Comparison of ENCODE assay signal across 8 mouse cellular contexts in the genomic region with DNA sequence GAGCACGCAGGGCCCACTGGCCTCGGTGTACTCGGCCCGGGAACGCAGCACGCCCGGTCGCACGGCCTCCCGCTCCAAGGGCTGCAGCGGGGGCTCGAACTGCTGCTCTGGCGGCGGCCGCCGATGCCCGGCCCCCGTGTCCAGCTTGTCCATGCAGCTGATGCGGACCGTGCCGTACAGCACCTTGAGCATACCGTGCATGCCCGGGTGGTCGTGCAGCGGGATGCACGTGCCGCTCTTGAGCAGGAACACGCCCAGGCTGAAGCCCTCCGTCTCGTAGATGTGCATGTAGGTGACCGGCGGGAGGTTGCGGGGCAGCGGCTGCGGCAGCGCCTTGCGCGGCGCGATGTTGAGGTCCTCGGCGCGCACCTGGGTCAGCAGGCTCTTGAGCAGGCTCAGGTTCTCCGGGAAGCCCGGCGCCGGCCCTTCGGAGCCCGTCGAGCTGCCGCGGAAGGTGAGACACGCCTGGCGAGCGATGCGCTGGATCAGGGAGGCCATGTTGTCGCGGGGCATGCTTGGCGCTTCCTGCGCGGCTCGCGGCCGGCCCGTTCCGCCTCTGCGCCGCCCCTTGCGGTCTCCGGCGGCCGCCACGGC. TPM values are rescaled to one million over a fixed set of nuclear protein-coding genes. Genes with fewer than 3 reads are reported as not detected.
DNase-seq lines count a peak whose midpoint lies in the region; ATAC-seq and TF ChIP-seq lines count a peak whose summit lies in the region.

No protein-coding gene starts in this region.

- H3K9ac ChIP-seq in MEL (ENCODE audit: control insufficient read depth, low read depth, low read length, poor library complexity, severe bottlenecking) = peak overlapping the region; percentile 85
- peak overlapping the region; percentile 95 for H3K9ac ChIP-seq in embryonic facial prominence, embryonic 15.5 days
- peak overlapping the region; percentile 85 for H3K9ac ChIP-seq in hindbrain, embryonic 14.5 days
- H3K9ac ChIP-seq in limb, embryonic 15.5 days = peak overlapping the region; percentile 93
- H3K9ac ChIP-seq in midbrain, embryonic 16.5 days (ENCODE audit: low read depth, low read length) = peak overlapping the region; percentile 93

- TF ChIP-seq POLR2A in MEL (IDR thresholded peaks at IDR 0.05; ENCODE audit: control insufficient read depth in 1 of 2, insufficient read depth in 1 of 2, low read depth in 1 of 2, low read length in 2 of 2, poor library complexity in 1 of 2) = no peak

- peaks cover 6 to 15% of the 10 kb centered on the region in 2 experiments; a peak in 3 of 4 replicates for H3K4me1 ChIP-seq in MEL (ENCODE audit: control insufficient read depth in 1 of 2, insufficient read depth in 2 of 2, low read length in 2 of 2)
- H3K4me1 ChIP-seq in embryonic facial prominence, embryonic 15.5 days = peaks cover 22% of the 10 kb centered on the region
- peaks cover 26% of the 10 kb centered on the region for H3K4me1 ChIP-seq in hindbrain, embryonic 14.5 days (replicated peaks; ENCODE audit: control insufficient read depth, insufficient read depth, low read length)
- peaks cover 26% of the 10 kb centered on the region for H3K4me1 ChIP-seq in limb, embryonic 15.5 days
- peaks cover 34% of the 10 kb centered on the region for H3K4me1 ChIP-seq in midbrain, embryonic 16.5 days (ENCODE audit: control insufficient read depth, insufficient read depth, low read length)

- TF ChIP-seq EP300 in MEL (IDR thresholded peaks at IDR 0.05; ENCODE audit: low read depth in 1 of 2, low read length in 2 of 2) = no peak

- ATAC-seq in embryonic facial prominence, embryonic 15.5 days (ENCODE audit: insufficient number of reproducible peaks, low FRiP score, low TSS enrichment, low read depth) = peak; percentile 80
- peak; percentile 83 for ATAC-seq in hindbrain, embryonic 14.5 days (ENCODE audit: low FRiP score)
- ATAC-seq in limb, embryonic 15.5 days (ENCODE audit: insufficient number of reproducible peaks, low FRiP score, low TSS enrichment, low read depth) = peak; percentile 64
- peak; percentile 81 for ATAC-seq in midbrain, embryonic 16.5 days

- no peaks in the 10 kb centered on the region for H3K27me3 ChIP-seq in MEL (ENCODE audit: control insufficient read depth in 1 of 2, insufficient read depth in 2 of 2, low read length in 2 of 2)
- H3K27me3 ChIP-seq in embryonic facial prominence, embryonic 15.5 days = no peaks in the 10 kb centered on the region
- 0 out of 2 replicates have a peak, but pooled peaks cover 2% of the 10 kb centered on the region for H3K27me3 ChIP-seq in hindbrain, embryonic 14.5 days (ENCODE audit: control insufficient read depth, insufficient read depth, low read length)
- no peaks in the 10 kb centered on the region for H3K27me3 ChIP-seq in limb, embryonic 15.5 days
- H3K27me3 ChIP-seq in midbrain, embryonic 16.5 days (ENCODE audit: control insufficient read depth, insufficient read depth, low read depth, low read length) = no peaks in the 10 kb centered on the region

- H3K27ac ChIP-seq in MEL (ENCODE audit: control insufficient read depth, low read depth, low read length) = peak overlapping the region; percentile 99
- peak overlapping the region; percentile 96 for H3K27ac ChIP-seq in embryonic facial prominence, embryonic 15.5 days (replicated peaks)
- peak overlapping the region; percentile 97 for H3K27ac ChIP-seq in hindbrain, embryonic 14.5 days
- peak overlapping the region; percentile 93 for H3K27ac ChIP-seq in limb, embryonic 15.5 days
- peak overlapping the region; percentile 89 for H3K27ac ChIP-seq in midbrain, embryonic 16.5 days (ENCODE audit: low read length)

- 0 out of 6 replicates have a peak, but pooled peaks of 1 of the 3 experiments have one; percentile 0 for TF ChIP-seq CTCF in MEL (IDR thresholded peaks at IDR 0.05 in 2 of 3, conservative IDR thresholded peaks at IDR 0.05 in 1 of 3; ENCODE audit: control insufficient read depth in 1 of 3, insufficient read depth in 1 of 3, low read depth in 2 of 3, low read length in 3 of 3, poor library complexity in 1 of 3, severe bottlenecking in 1 of 3)

- TF ChIP-seq RAD21 in MEL (IDR thresholded peaks at IDR 0.05; ENCODE audit: low read depth, low read length) = no peak

- under 1% methylated on average over 73 of the region's 73 CpGs for whole genome bisulfite sequencing in embryonic facial prominence, embryonic 15.5 days
- WGBS in hindbrain, embryonic 14.5 days = under 1% methylated on average over 73 of the region's 73 CpGs
- WGBS in limb, embryonic 15.5 days = under 1% methylated on average over 50 of the region's 73 CpGs
- WGBS in midbrain, embryonic 16.5 days = under 1% methylated on average over 70 of the region's 73 CpGs

- DNase-seq in cerebellum, adult 9-11 months = peak; percentile 76
- DNase-seq in cerebellum, adult 8-10 months = no peak
- peak; percentile 62 for DNase-seq in MEL (ENCODE audit: low read depth, low spot score)
- no peak for DNase-seq in hindbrain, embryonic 14.5 days (ENCODE audit: low spot score)
- peak; percentile 73 for DNase-seq in testis, postnatal 10 days (ENCODE audit: low spot score)

- peaks cover 0 to 23% of the 10 kb centered on the region in 2 experiments; a peak in 3 of 4 replicates for H3K36me3 ChIP-seq in MEL (ENCODE audit: control insufficient read depth in 1 of 2, insufficient read depth in 2 of 2, low read length in 2 of 2)
- H3K36me3 ChIP-seq in embryonic facial prominence, embryonic 15.5 days = peaks cover 3% of the 10 kb centered on the region; the same call in 1 of the 2 replicates
- H3K36me3 ChIP-seq in hindbrain, embryonic 14.5 days (replicated peaks; ENCODE audit: control insufficient read depth, insufficient read depth) = 0 out of 2 replicates have a peak, but pooled peaks cover 3% of the 10 kb centered on the region
- no peaks in the 10 kb centered on the region; the same call in 1 of the 2 replicates for H3K36me3 ChIP-seq in limb, embryonic 15.5 days
- H3K36me3 ChIP-seq in midbrain, embryonic 16.5 days (ENCODE audit: control insufficient read depth, insufficient read depth, low read length) = peaks cover 2% of the 10 kb centered on the region; the same call in 1 of the 2 replicates

- peaks cover 42% of the 10 kb centered on the region for H3K79me2 ChIP-seq in MEL (ENCODE audit: control insufficient read depth, insufficient read depth, low read length, poor library complexity)

- peak overlapping the region; percentile 49 to 90 for H3K4me3 ChIP-seq in MEL (ENCODE audit: control insufficient read depth in 1 of 2, insufficient read depth in 1 of 2, low read depth in 2 of 2, low read length in 2 of 2)
- peak overlapping the region; percentile 89 for H3K4me3 ChIP-seq in embryonic facial prominence, embryonic 15.5 days (replicated peaks)
- peak overlapping the region; percentile 87 for H3K4me3 ChIP-seq in hindbrain, embryonic 14.5 days (replicated peaks; ENCODE audit: low read length)
- peak overlapping the region; percentile 92 for H3K4me3 ChIP-seq in limb, embryonic 15.5 days
- H3K4me3 ChIP-seq in midbrain, embryonic 16.5 days (ENCODE audit: low read depth, low read length) = peak overlapping the region; percentile 88

- no peaks in the 10 kb centered on the region for H3K9me3 ChIP-seq in MEL (replicated peaks; ENCODE audit: insufficient read depth, low read length)
- H3K9me3 ChIP-seq in embryonic facial prominence, embryonic 15.5 days (replicated peaks) = no peaks in the 10 kb centered on the region
- no peaks in the 10 kb centered on the region for H3K9me3 ChIP-seq in hindbrain, embryonic 14.5 days (ENCODE audit: control insufficient read depth, low read length)
- H3K9me3 ChIP-seq in limb, embryonic 15.5 days = no peaks in the 10 kb centered on the region
- H3K9me3 ChIP-seq in midbrain, embryonic 16.5 days (replicated peaks; ENCODE audit: control insufficient read depth, low read length, poor library complexity, severe bottlenecking) = no peaks in the 10 kb centered on the region

- H3K4me2 ChIP-seq in embryonic facial prominence, embryonic 15.5 days (replicated peaks) = peak overlapping the region; percentile 93
- H3K4me2 ChIP-seq in hindbrain, embryonic 14.5 days (replicated peaks) = peak overlapping the region; percentile 98
- H3K4me2 ChIP-seq in limb, embryonic 15.5 days = peak overlapping the region; percentile 94
- peak overlapping the region; percentile 97 for H3K4me2 ChIP-seq in midbrain, embryonic 16.5 days (ENCODE audit: low read length)

TF ChIP-seq in MEL, 35 proteins besides CTCF, POLR2A, EP300 and RAD21:
- TF ChIP-seq UBTF (IDR thresholded peaks at IDR 0.05; ENCODE audit: borderline replicate concordance, insufficient read depth, low read depth, low read length) (no peak), USF2 (IDR thresholded peaks at IDR 0.05; ENCODE audit: borderline replicate concordance in 1 of 2, insufficient read depth in 1 of 2, low read depth in 1 of 2, low read length in 2 of 2) (no peak), MXI1 (IDR thresholded peaks at IDR 0.05; ENCODE audit: low read depth, low read length) (peak; percentile 68; the same call in 1 of the 2 replicates), BHLHE40 (IDR thresholded peaks at IDR 0.05; ENCODE audit: borderline replicate concordance, low read depth, low read length) (peak; percentile 59; the same call in 1 of the 2 replicates), MEF2A (IDR thresholded peaks at IDR 0.05; ENCODE audit: extremely low read depth, insufficient replicate concordance, low read depth, low read length, poor library complexity, severe bottlenecking) (no peak), TBP (IDR thresholded peaks at IDR 0.05; ENCODE audit: low read depth, low read length) (no peak), ZNF384 (IDR thresholded peaks at IDR 0.05; ENCODE audit: low read depth, low read length) (no peak)

RNA-seq across cellular contexts. Expression of gene Ado, which starts 0.4 kb away (rescaled TPM):
- total RNA-seq in MEL (2012; rRNA removed) = 16.4 and 19.3 TPM in 2 replicates
- 10 to 100 TPM; 16.9 to 86.9 TPM for polyA plus RNA-seq in MEL (2012; ENCODE audit: insufficient read depth in 1 of 2, insufficient read length in 2 of 2, low read depth in 1 of 2, low replicate concordance in 2 of 2, missing spikeins in 1 of 2)
- polyA plus RNA-seq in embryonic facial prominence, embryonic 15.5 days (2015; fragmentation: Nextera tagmentation; extraction: Ambion mirVana) = 61.2 and 61.7 TPM in 2 replicates
- 99.1 and 104 TPM in 2 replicates for polyA plus RNA-seq in hindbrain, embryonic 14.5 days (2014; fragmentation: Nextera tagmentation; extraction: Ambion mirVana)
- polyA plus RNA-seq in limb, embryonic 15.5 days (2015; fragmentation: Nextera tagmentation; extraction: Ambion mirVana) = 58.5 and 60.4 TPM in 2 replicates
- 77.2 and 77.3 TPM in 2 replicates for polyA plus RNA-seq in midbrain, embryonic 16.5 days (2015; fragmentation: Nextera tagmentation; extraction: Ambion mirVana)

RNA-seq across cellular contexts. Expression of gene Egr2, which starts 13.1 kb away (rescaled TPM):
- total RNA-seq in MEL (2012; rRNA removed) = 0.13 and 0.23 TPM in 2 replicates
- polyA plus RNA-seq in MEL (2012; ENCODE audit: insufficient read depth in 1 of 2, insufficient read length in 2 of 2, low read depth in 1 of 2, low replicate concordance in 2 of 2, missing spikeins in 1 of 2) = under 1 TPM in 1 of 2 experiments, not detected in 1; 0.24 TPM
- polyA plus RNA-seq in embryonic facial prominence, embryonic 15.5 days (2015; fragmentation: Nextera tagmentation; extraction: Ambion mirVana) = 5.0 and 5.5 TPM in 2 replicates
- 1.2 and 1.8 TPM in 2 replicates for polyA plus RNA-seq in hindbrain, embryonic 14.5 days (2014; fragmentation: Nextera tagmentation; extraction: Ambion mirVana)
- 2.5 and 3.3 TPM in 2 replicates for polyA plus RNA-seq in limb, embryonic 15.5 days (2015; fragmentation: Nextera tagmentation; extraction: Ambion mirVana)
- 0.45 and 0.68 TPM in 2 replicates for polyA plus RNA-seq in midbrain, embryonic 16.5 days (2015; fragmentation: Nextera tagmentation; extraction: Ambion mirVana)

Comparison
In these comparisons a context has a peak if more than half of its experiments do, and no peak if none do; other contexts are left out.
1. DNase-seq: peak in cerebellum, adult 9-11 months (single experiment), MEL (single experiment) and testis, postnatal 10 days (single experiment); none in cerebellum, adult 8-10 months (single experiment) and hindbrain, embryonic 14.5 days (single experiment).
2. Peak in every context shown above with its lines, with median percentiles within 50 percentile points of each other: H3K27ac ChIP-seq, H3K4me3 ChIP-seq, H3K9ac ChIP-seq, ATAC-seq and H3K4me2 ChIP-seq.